Mouse (Mus musculus) 3134 (cell line): Measurements from ENCODE around the gene 4930453N24Rik.

Experiments
- DNase-seq: peaks from one replicate; pipeline ENCODE4 v3.0.0-alpha.2; 2011; ENCODE audit warnings: low spot score; ENCODE audit not compliant: insufficient read length; ENCODE audit errors: extremely low read depth

4930453N24Rik gene

GRCm38 (mm10) chr16:64723273-64724057 lies 47.5 kb downstream of the 4930453N24Rik start:
- peak; percentile 11 for DNase-seq

DNA sequence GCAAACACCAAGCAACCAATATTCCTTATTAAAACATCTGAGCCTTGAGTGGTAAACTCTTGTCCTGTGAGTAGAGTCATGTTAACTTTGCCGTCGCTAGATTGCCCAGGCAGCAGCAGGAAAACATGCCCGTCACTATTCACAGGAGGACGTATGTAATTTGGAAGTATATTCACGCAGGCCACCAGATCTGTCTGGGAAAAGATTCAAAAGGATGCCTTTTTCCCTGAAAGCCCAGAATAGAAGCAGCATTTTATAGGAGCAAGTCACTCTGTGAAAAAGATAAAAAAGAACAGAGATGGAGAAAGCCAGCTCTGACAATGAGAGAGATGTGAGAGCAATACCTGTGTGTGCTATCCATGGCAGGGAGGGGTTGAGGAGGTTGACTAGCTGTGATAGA lies 49.4 kb downstream of the 4930453N24Rik start:
- no peak for DNase-seq

- no peak for DNase-seq
These were observed 51.9 kb downstream of the 4930453N24Rik start for GRCm38 (mm10) chr16:64719096-64719495.

GRCm38 (mm10) chr16:64717814-64718213 lies 53.1 kb downstream of the 4930453N24Rik start:
- DNase-seq: no peak

- DNase-seq: no peak
These were observed 59.1 kb downstream of the 4930453N24Rik start for GRCm38 (mm10) chr16:64711816-64712215.
